Mouse (Mus musculus) stomach, embryonic 16.5 days (tissue): ENCODE measurements at regions not wholly inside any gene's neighbourhood (a gene's known extent, or its start where the extent isn't known, plus 50 kb on each side); places are given as distances from the start of the nearest gene placed in this dataset.

Experiments
- ATAC-seq: fragments of 200-750 bp; cut with Nextera tagmentation; 2 replicates; pipeline ENCODE4 v1.8.0; 2017; ENCODE audit warnings: moderate number of reproducible peaks, moderate TSS enrichment; ENCODE audit not compliant: insufficient read depth, low FRiP score
- H3K27ac ChIP-seq: fragments of 300-500 bp; sonication (generic); 2 replicates; pipeline ENCODE4 v1.5.1; 2014; ENCODE audit warnings: low read length
- H3K27me3 ChIP-seq: fragments of 300-500 bp; sonication (generic); 2 replicates; pipeline ENCODE4 v1.6.1; 2014; ENCODE audit warnings: low read length, control low read depth, mixed read lengths; ENCODE audit not compliant: control insufficient read depth, insufficient read depth
- H3K36me3 ChIP-seq: fragments of 300-500 bp; sonication (generic); 2 replicates; pipeline ENCODE4 v1.6.1; 2014; ENCODE audit warnings: low read length; ENCODE audit not compliant: control insufficient read depth, insufficient read depth
- H3K4me1 ChIP-seq: fragments of 300-500 bp; sonication (generic); 2 replicates; pipeline ENCODE4 v1.6.1; 2014; ENCODE audit warnings: low read length, control low read depth, mixed read lengths; ENCODE audit not compliant: control insufficient read depth, insufficient read depth
- H3K4me2 ChIP-seq: fragments of 300-500 bp; sonication (generic); 2 replicates; pipeline ENCODE4 v1.6.1; 2014; ENCODE audit warnings: low read depth, low read length, mixed read lengths
- H3K4me3 ChIP-seq: fragments of 300-500 bp; sonication (generic); replicated peaks from 2 replicates; pipeline ENCODE4 v1.5.1; 2014; ENCODE audit warnings: mild to moderate bottlenecking, low read length
- H3K9ac ChIP-seq: fragments of 300-500 bp; sonication (generic); 2 replicates; pipeline ENCODE4 v1.6.1; 2014; ENCODE audit warnings: low read length
- H3K9me3 ChIP-seq: fragments of 300-500 bp; sonication (generic); replicated peaks from 2 replicates; pipeline ENCODE4 v1.6.1; 2016; ENCODE audit warnings: low read length, control low read depth; ENCODE audit not compliant: control insufficient read depth
- WGBS: fragments of 180-500 bp; shearing (Covaris S2); extraction: QIAGEN DNeasy Blood & Tissue Kit; methylation state at CpG from one replicate; pipeline ENCODE4 v1.1.7; 2014; 5-methylcytosine and 5-hydroxymethylcytosine counted together

GRCm38 (mm10) chr15:96769751-96770150 lies 70.2 kb upstream of the Slc38a2 start:
- Histone ChIP-seq H3K9me3 (no peaks in the 10 kb centered on the region), H3K4me1 (peaks cover 25% of the 10 kb centered on the region; the same call in 1 of the 2 replicates), H3K9ac (no peak overlapping the region), H3K27me3 (no peaks in the 10 kb centered on the region), H3K4me2 (no peak overlapping the region), H3K4me3 (no peak overlapping the region), H3K36me3 (no peaks in the 10 kb centered on the region), H3K27ac (no peak overlapping the region)
- no peak for ATAC-seq
- WGBS, result 76% methylated on average over 11 of the region's 11 CpGs

DNA sequence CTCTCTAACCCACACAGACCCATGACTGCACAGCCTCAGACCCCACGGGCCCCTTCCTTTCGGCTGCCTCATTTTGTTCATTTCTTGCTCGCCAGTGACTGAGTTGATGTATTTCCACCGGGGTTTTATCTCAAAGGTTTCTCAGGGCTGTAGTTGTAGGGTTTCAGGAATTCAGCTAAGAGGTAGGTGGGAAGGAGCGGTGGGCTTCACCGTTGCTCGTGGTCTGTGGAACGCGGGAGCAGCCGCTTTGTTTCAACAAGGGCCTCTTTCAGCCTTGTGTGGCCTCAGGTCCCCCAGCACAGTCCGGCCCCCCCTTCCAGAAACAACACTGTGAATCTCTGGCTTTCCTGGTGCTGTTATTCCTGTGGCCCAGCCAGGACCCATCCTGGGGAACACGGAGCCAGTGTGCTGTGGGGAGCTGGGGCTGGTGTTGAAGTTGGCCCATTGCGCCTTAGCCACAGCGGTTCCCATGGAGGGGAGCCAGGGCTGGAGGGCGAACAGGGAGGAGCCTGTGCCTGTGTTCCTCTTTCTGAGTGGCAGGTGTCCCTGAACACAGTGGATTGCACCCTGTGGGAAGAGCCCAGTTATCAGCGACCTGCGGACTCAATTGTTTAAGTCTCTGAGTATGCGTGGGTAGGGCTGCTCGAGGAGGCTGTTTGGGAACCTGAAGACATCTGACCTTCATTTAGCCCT lies 68.9 kb upstream of the Slc38a2 start:
- H3K27ac ChIP-seq, result no peak overlapping the region
- H3K27me3 ChIP-seq, result no peaks in the 10 kb centered on the region

GRCm38 (mm10) chr15:96767188-96767587 lies 67.7 kb upstream of the Slc38a2 start:
- H3K9me3 ChIP-seq, result no peaks in the 10 kb centered on the region
- no peak for ATAC-seq
- H3K27me3 ChIP-seq, result no peaks in the 10 kb centered on the region
- H3K4me2 ChIP-seq, result no peak overlapping the region
- H3K27ac ChIP-seq, result no peak overlapping the region
- H3K36me3 ChIP-seq, result no peaks in the 10 kb centered on the region
- WGBS, result 88% methylated on average over 5 of the region's 5 CpGs
- peaks cover 8% of the 10 kb centered on the region; the same call in 1 of the 2 replicates for H3K4me1 ChIP-seq
- no peak overlapping the region for H3K4me3 ChIP-seq
- H3K9ac ChIP-seq, result no peak overlapping the region

More for the DNA sequence above, 68.9 kb upstream of the Slc38a2 start:
- WGBS, result 66% methylated on average over 19 of the region's 19 CpGs
- Histone ChIP-seq H3K4me3 (no peak overlapping the region), H3K9me3 (no peaks in the 10 kb centered on the region), H3K4me2 (no peak overlapping the region), H3K4me1 (peaks cover 14% of the 10 kb centered on the region; the same call in 1 of the 2 replicates), H3K9ac (no peak overlapping the region), H3K36me3 (no peaks in the 10 kb centered on the region)
- ATAC-seq, result peak; percentile 59; the same call in 1 of the 2 replicates

GRCm38 (mm10) chr15:96766238-96766637 lies 66.7 kb upstream of the Slc38a2 start:
- Histone ChIP-seq H3K27ac (no peak overlapping the region), H3K36me3 (no peaks in the 10 kb centered on the region), H3K4me3 (no peak overlapping the region), H3K27me3 (no peaks in the 10 kb centered on the region), H3K9me3 (no peaks in the 10 kb centered on the region), H3K9ac (no peak overlapping the region), H3K4me2 (no peak overlapping the region), H3K4me1 (peaks cover 8% of the 10 kb centered on the region; the same call in 1 of the 2 replicates)
- WGBS, result 92% methylated on average over 9 of the region's 9 CpGs
- ATAC-seq, result no peak

DNA sequence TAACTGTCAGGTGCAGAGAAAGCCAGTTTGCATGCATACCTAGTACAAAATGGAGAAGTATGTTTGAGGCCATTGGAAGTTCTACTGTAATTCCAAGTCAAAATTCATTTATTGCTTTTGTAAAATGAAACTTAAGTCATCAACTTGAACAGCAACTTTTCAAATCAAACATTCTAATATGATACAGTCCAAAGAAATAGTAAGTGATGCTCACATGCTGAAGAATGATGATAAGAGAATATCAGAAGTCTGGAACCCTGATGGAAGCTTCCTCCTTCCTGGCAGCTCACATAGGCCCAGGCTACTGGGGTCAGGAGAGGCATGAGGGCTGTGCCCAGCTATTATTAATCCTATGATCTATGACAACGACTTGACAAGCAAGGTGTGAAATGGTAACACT lies 64.1 kb upstream of the Slc38a2 start:
- 62% methylated on average over 1 of the region's 1 CpGs for WGBS
- no peak for ATAC-seq

GRCm38 (mm10) chr15:96759078-96759995 lies 59.8 kb upstream of the Slc38a2 start:
- no peak overlapping the region for H3K4me3 ChIP-seq

More for the DNA sequence above, 64.1 kb upstream of the Slc38a2 start:
- Histone ChIP-seq H3K27me3 (no peaks in the 10 kb centered on the region), H3K27ac (no peak overlapping the region), H3K4me3 (no peak overlapping the region), H3K4me1 (peaks cover 2% of the 10 kb centered on the region; the same call in 1 of the 2 replicates), H3K36me3 (no peaks in the 10 kb centered on the region), H3K9ac (no peak overlapping the region), H3K4me2 (no peak overlapping the region), H3K9me3 (no peaks in the 10 kb centered on the region)

GRCm38 (mm10) chr15:96757446-96758198 lies 58.1 kb upstream of the Slc38a2 start:
- Histone ChIP-seq H3K27ac (0 out of 2 replicates have a peak overlapping the region, but pooled peaks have one; percentile 1), H3K27me3 (no peaks in the 10 kb centered on the region), H3K36me3 (no peaks in the 10 kb centered on the region), H3K4me1 (no peaks in the 10 kb centered on the region; the same call in 1 of the 2 replicates), H3K9ac (no peak overlapping the region), H3K4me3 (no peak overlapping the region), H3K9me3 (no peaks in the 10 kb centered on the region), H3K4me2 (no peak overlapping the region)
- 0 out of 2 replicates have a peak, but pooled peaks have one; percentile 33 for ATAC-seq
- 77% methylated on average over 9 of the region's 9 CpGs for WGBS

More at GRCm38 (mm10) chr15:96759078-96759995, 59.8 kb upstream of the Slc38a2 start:
- Histone ChIP-seq H3K36me3 (no peaks in the 10 kb centered on the region), H3K9ac (no peak overlapping the region), H3K27ac (no peak overlapping the region), H3K4me1 (no peaks in the 10 kb centered on the region; the same call in 1 of the 2 replicates), H3K9me3 (no peaks in the 10 kb centered on the region), H3K4me2 (no peak overlapping the region), H3K27me3 (no peaks in the 10 kb centered on the region)
- no peak for ATAC-seq
- WGBS, result 72% methylated on average over 13 of the region's 13 CpGs

DNA sequence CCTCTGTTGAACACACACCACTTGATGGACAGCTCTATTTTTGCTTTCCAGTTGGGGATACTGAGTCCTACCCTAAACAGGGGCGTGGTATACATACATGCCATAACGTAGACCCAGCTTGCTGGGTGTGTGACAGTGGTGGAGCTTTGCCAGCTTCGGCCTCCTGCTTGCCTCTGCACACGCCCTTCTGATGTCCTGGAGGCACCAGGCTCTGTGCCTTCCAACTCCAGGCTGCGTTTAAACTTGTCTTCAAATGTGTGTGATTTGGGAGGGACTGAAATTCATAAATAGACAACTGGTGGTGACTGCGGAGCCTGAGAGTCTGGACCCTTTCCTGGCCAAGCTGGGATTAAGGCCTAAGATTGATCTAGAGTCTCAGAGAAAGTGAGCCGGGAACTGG lies 56.9 kb upstream of the Slc38a2 start:
- Histone ChIP-seq H3K27ac (peak overlapping the region; percentile 54), H3K4me2 (no peak overlapping the region), H3K9me3 (no peaks in the 10 kb centered on the region), H3K4me3 (no peak overlapping the region), H3K9ac (no peak overlapping the region), H3K4me1 (no peaks in the 10 kb centered on the region; the same call in 1 of the 2 replicates), H3K27me3 (no peaks in the 10 kb centered on the region), H3K36me3 (no peaks in the 10 kb centered on the region)
- 49% methylated on average over 7 of the region's 7 CpGs for WGBS
- ATAC-seq, result peak; percentile 53; the same call in 1 of the 2 replicates
